Mouse (Mus musculus) MEL (cell line): ENCODE results near the gene Slco2a1. TPM values are rescaled to one million over a fixed set of nuclear protein-coding genes. Genes with fewer than 3 reads are reported as not detected.

Experiments used
- DNase-seq: peaks from one replicate; pipeline ENCODE4 v3.0.0; 2011; ENCODE audit warnings: low read depth, low spot score
- H3K27ac ChIP-seq: 2 replicates; pipeline ENCODE4 v1.5.1; 2012; ENCODE audit warnings: low read depth, mild to moderate bottlenecking, control low read depth, low read length, moderate library complexity; ENCODE audit not compliant: control insufficient read depth
- H3K27me3 ChIP-seq, 2 experiments: fragments of 150-350 bp in 1 of 2; sonication (generic) in 1 of 2; 2 replicates each; pipeline ENCODE4 v1.6.1; 2012; ENCODE audit warnings: low read length in 2 of 2, mild to moderate bottlenecking in 2 of 2, improper control_type of control experiment in 1 of 2, moderate library complexity in 1 of 2; ENCODE audit not compliant: insufficient read depth in 2 of 2, control insufficient read depth in 1 of 2
- H3K36me3 ChIP-seq, 2 experiments: 2 replicates each; pipeline ENCODE4 v1.6.1; 2012 to 2014; ENCODE audit warnings: low read length in 2 of 2, improper control_type of control experiment in 1 of 2, inconsistent platforms in 1 of 2, mild to moderate bottlenecking in 1 of 2; ENCODE audit not compliant: insufficient read depth in 2 of 2, control insufficient read depth in 1 of 2
- H3K4me1 ChIP-seq, 2 experiments: fragments of 150-350 bp in 1 of 2; sonication (generic) in 1 of 2; 2 replicates each; pipeline ENCODE4 v1.6.1; 2012; ENCODE audit warnings: low read length in 2 of 2, improper control_type of control experiment in 1 of 2, mild to moderate bottlenecking in 1 of 2; ENCODE audit not compliant: insufficient read depth in 2 of 2, control insufficient read depth in 1 of 2
- H3K4me3 ChIP-seq, 2 experiments: fragments of 150-350 bp in 1 of 2; sonication (generic) in 1 of 2; 2 replicates each; pipeline ENCODE4 v1.5.1; 2012; ENCODE audit warnings: low read depth in 2 of 2, low read length in 2 of 2, mild to moderate bottlenecking in 2 of 2, moderate library complexity in 2 of 2, control low read depth in 1 of 2, improper control_type of control experiment in 1 of 2; ENCODE audit not compliant: control insufficient read depth in 1 of 2, insufficient read depth in 1 of 2
- H3K79me2 ChIP-seq: 2 replicates; pipeline ENCODE4 v1.6.1; 2012; ENCODE audit warnings: mild to moderate bottlenecking, low read length, moderate library complexity; ENCODE audit not compliant: control insufficient read depth, poor library complexity, insufficient read depth
- H3K9ac ChIP-seq: 2 replicates; pipeline ENCODE4 v1.6.1; 2012; ENCODE audit warnings: low read depth, mild to moderate bottlenecking, control low read depth, low read length, moderate library complexity; ENCODE audit not compliant: control insufficient read depth, poor library complexity, severe bottlenecking
- H3K9me3 ChIP-seq: fragments of 150-350 bp; sonication (generic); replicated peaks from 2 replicates; pipeline ENCODE4 v1.6.1; 2012; ENCODE audit warnings: mild to moderate bottlenecking, low read length, improper control_type of control experiment, moderate library complexity; ENCODE audit not compliant: insufficient read depth
- BHLHE40 ChIP-seq: IDR thresholded peaks from 2 replicates; pipeline ENCODE4 v1.6.1; 2012; ENCODE audit warnings: low read depth, mild to moderate bottlenecking, inconsistent platforms, low read length, improper control_type of control experiment, borderline replicate concordance
- ELF1 ChIP-seq: IDR thresholded peaks from 2 replicates; pipeline ENCODE4 v1.6.1; 2014; ENCODE audit warnings: low read depth, mild to moderate bottlenecking, inconsistent platforms, low read length, improper control_type of control experiment, moderate library complexity
- ETS1 ChIP-seq: IDR thresholded peaks from 2 replicates; pipeline ENCODE4 v1.6.1; 2012; ENCODE audit warnings: low read depth, mild to moderate bottlenecking, inconsistent platforms, low read length, improper control_type of control experiment, moderate library complexity
- GABPA ChIP-seq: IDR thresholded peaks from 2 replicates; pipeline ENCODE4 v1.6.1; 2012; ENCODE audit warnings: low read depth, mild to moderate bottlenecking, inconsistent platforms, low read length, improper control_type of control experiment, moderate library complexity
- HCFC1 ChIP-seq: IDR thresholded peaks from 2 replicates; pipeline ENCODE4 v1.6.1; 2012; ENCODE audit warnings: low read depth, mild to moderate bottlenecking, inconsistent platforms, low read length, improper control_type of control experiment, moderate library complexity
- JUND ChIP-seq: IDR thresholded peaks from 2 replicates; pipeline ENCODE4 v1.6.1; 2011; ENCODE audit warnings: low read depth, mild to moderate bottlenecking, improper control_type of control experiment, low read length
- MAFK ChIP-seq: IDR thresholded peaks from 2 replicates; pipeline ENCODE4 v1.6.1; 2011; ENCODE audit warnings: low read depth, mild to moderate bottlenecking, low read length, improper control_type of control experiment, borderline replicate concordance
- MAX ChIP-seq: IDR thresholded peaks from 2 replicates; pipeline ENCODE4 v1.6.1; 2011; ENCODE audit warnings: low read length, improper control_type of control experiment
- MEF2A ChIP-seq: IDR thresholded peaks from 2 replicates; pipeline ENCODE4 v1.6.1; 2014; ENCODE audit warnings: low read depth, mild to moderate bottlenecking, inconsistent platforms, low read length, improper control_type of control experiment; ENCODE audit not compliant: poor library complexity, insufficient replicate concordance, severe bottlenecking; ENCODE audit errors: extremely low read depth
- MXI1 ChIP-seq: IDR thresholded peaks from 2 replicates; pipeline ENCODE4 v1.6.1; 2011; ENCODE audit warnings: mild to moderate bottlenecking, low read depth, low read length, improper control_type of control experiment
- NRF1 ChIP-seq: IDR thresholded peaks from 2 replicates; pipeline ENCODE4 v1.6.1; 2014; ENCODE audit warnings: low read depth, mild to moderate bottlenecking, inconsistent platforms, low read length, improper control_type of control experiment, moderate library complexity; ENCODE audit not compliant: poor library complexity, insufficient read depth, severe bottlenecking
- POLR2A ChIP-seq, 2 experiments: IDR thresholded peaks; 2 replicates each; pipeline ENCODE4 v1.6.1; 2011 to 2012; ENCODE audit warnings: low read length in 2 of 2, mild to moderate bottlenecking in 2 of 2, control low read depth in 1 of 2, improper control_type of control experiment in 1 of 2, low read depth in 1 of 2, moderate library complexity in 1 of 2; ENCODE audit not compliant: control insufficient read depth in 1 of 2, insufficient read depth in 1 of 2, poor library complexity in 1 of 2
- POLR2AphosphoS2 ChIP-seq: IDR thresholded peaks from 2 replicates; pipeline ENCODE4 v1.6.1; 2011; ENCODE audit warnings: low read length, improper control_type of control experiment
- POLR2AphosphoS5 ChIP-seq: IDR thresholded peaks from 2 replicates; pipeline ENCODE4 v1.6.1; 2012; ENCODE audit warnings: low read depth, borderline replicate concordance, mild to moderate bottlenecking, inconsistent platforms, low read length, moderate library complexity, mixed read lengths
- RAD21 ChIP-seq: IDR thresholded peaks from 2 replicates; pipeline ENCODE4 v1.6.1; 2011; ENCODE audit warnings: mild to moderate bottlenecking, low read depth, low read length, improper control_type of control experiment
- SIN3A ChIP-seq: IDR thresholded peaks from 2 replicates; pipeline ENCODE4 v1.6.1; 2012; ENCODE audit warnings: low read length, improper control_type of control experiment, inconsistent platforms
- SMC3 ChIP-seq: IDR thresholded peaks from 2 replicates; pipeline ENCODE4 v1.6.1; 2011; ENCODE audit warnings: low read depth, low read length, improper control_type of control experiment
- USF1 ChIP-seq: IDR thresholded peaks from 2 replicates; pipeline ENCODE4 v1.6.1; 2014; ENCODE audit warnings: low read depth, mild to moderate bottlenecking, inconsistent platforms, low read length, improper control_type of control experiment, moderate library complexity
- ZC3H11A ChIP-seq: IDR thresholded peaks from 2 replicates; pipeline ENCODE4 v1.6.1; 2012; ENCODE audit warnings: low read depth, mild to moderate bottlenecking, inconsistent platforms, low read length, improper control_type of control experiment
- ZMIZ1 ChIP-seq: IDR thresholded peaks from 2 replicates; pipeline ENCODE4 v1.6.1; 2012; ENCODE audit warnings: low read depth, mild to moderate bottlenecking, inconsistent platforms, low read length, improper control_type of control experiment, moderate library complexity
- polyA plus RNA-seq, 2 experiments: library from polyadenylated mRNA; stranded (reverse) in 1 of 2; unstranded in 1 of 2; fragments of >175 nt in 1 of 2; fragments of >200 nt in 1 of 2; gene quantifications; 2 replicates each; pipeline versions ENCODE4 v1.2.1 to v1.2.4; 2012; ENCODE audit warnings: low replicate concordance in 2 of 2, low read depth in 1 of 2; ENCODE audit not compliant: insufficient read length in 2 of 2, insufficient read depth in 1 of 2, missing spikeins in 1 of 2
- total RNA-seq: library from RNA; depleted of rRNA; stranded (reverse); fragments of 300-350 nt; gene quantifications from 2 replicates; pipeline ENCODE4 v1.2.3, GENCODE M21; 2012

Gene Slco2a1
- total and polyA plus RNA-seq, 3 experiments: 0.01 TPM; not detected in 2

GRCm38 (mm10) chr9:103088661-103089060, 100.1 kb downstream of the Slco2a1 start:
- Histone ChIP-seq H3K9me3 (no peaks in the 10 kb centered on the region), H3K27ac (no peak overlapping the region), H3K9ac (no peak overlapping the region), H3K36me3 (no peaks in the 10 kb centered on the region), H3K79me2 (no peaks in the 10 kb centered on the region), H3K27me3 (no peaks in the 10 kb centered on the region), H3K4me3 (no peak overlapping the region), H3K4me1 (no peaks in the 10 kb centered on the region)
- no peak for DNase-seq
- no peak for TF ChIP-seq ZMIZ1
- TF ChIP-seq MXI1: no peak
- no peak for TF ChIP-seq GABPA
- TF ChIP-seq POLR2AphosphoS2: no peak
- no peak for TF ChIP-seq SMC3
- no peak for TF ChIP-seq MAX
- no peak for TF ChIP-seq BHLHE40
- no peak for TF ChIP-seq NRF1
- TF ChIP-seq JUND: no peak
- TF ChIP-seq SIN3A: no peak
- TF ChIP-seq ELF1: no peak
- no peak for TF ChIP-seq MEF2A
- no peak for TF ChIP-seq USF1
- TF ChIP-seq HCFC1: no peak

- TF ChIP-seq POLR2A (IDR thresholded peaks at IDR 0.05; ENCODE audit: control insufficient read depth in 1 of 2, insufficient read depth in 1 of 2, low read depth in 1 of 2, low read length in 2 of 2, poor library complexity in 1 of 2): no peak
- no peak for TF ChIP-seq BHLHE40
- no peak for TF ChIP-seq ZMIZ1
- TF ChIP-seq RAD21: no peak
- TF ChIP-seq POLR2AphosphoS5: no peak
- TF ChIP-seq ZC3H11A: no peak
- TF ChIP-seq POLR2AphosphoS2: no peak
- TF ChIP-seq ETS1: no peak
- TF ChIP-seq MEF2A: no peak
- no peak for TF ChIP-seq MAX
- TF ChIP-seq MXI1: no peak
- TF ChIP-seq MAFK: no peak
- TF ChIP-seq SMC3: no peak
- no peaks in the 10 kb centered on the region for H3K4me1 ChIP-seq
- no peaks in the 10 kb centered on the region for H3K79me2 ChIP-seq
- H3K36me3 ChIP-seq: no peaks in the 10 kb centered on the region
- no peak overlapping the region for H3K4me3 ChIP-seq
- H3K9me3 ChIP-seq: no peaks in the 10 kb centered on the region
- no peak for DNase-seq
- H3K27me3 ChIP-seq: no peaks in the 10 kb centered on the region
- no peak overlapping the region for H3K9ac ChIP-seq
- H3K27ac ChIP-seq: no peak overlapping the region
Observed at GRCm38 (mm10) chr9:103090116-103090875, 101.8 kb downstream of the Slco2a1 start.
